Mouse (Mus musculus): ENCODE data around the gene Pitx3. TPM values are rescaled to one million over a fixed set of nuclear protein-coding genes. Genes with fewer than 3 reads are reported as not detected.

Pitx3 gene
- polyA plus RNA-seq, 1 experiment from 2014 or later: not detected

DNA sequence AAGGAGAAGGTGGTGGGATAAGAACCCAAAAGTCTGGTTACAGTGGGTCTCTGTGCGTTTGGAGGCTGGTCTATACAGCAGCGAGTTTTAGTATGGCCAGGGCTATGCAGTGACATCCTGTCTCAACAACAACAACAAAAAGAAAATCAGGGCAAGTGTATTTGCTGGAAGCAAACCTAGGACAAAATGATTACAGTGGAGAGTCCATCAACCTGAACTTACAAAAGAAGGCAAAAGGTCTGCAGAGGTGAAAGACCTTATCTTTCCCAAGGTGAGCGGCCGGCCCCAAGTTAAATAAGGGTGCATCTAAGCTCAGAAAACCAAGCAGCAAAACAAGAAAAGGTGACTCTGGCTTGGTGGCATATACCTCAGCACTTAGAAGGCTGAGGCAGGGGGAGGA is 56.5 kb downstream of the Pitx3 start:
- Histone ChIP-seq H3K4me2 (replicated peaks; ENCODE audit: low read depth) (no peak overlapping the region), H3K36me3 (ENCODE audit: control insufficient read depth, insufficient read depth) (no peaks in the 10 kb centered on the region), H3K9ac (ENCODE audit: low read depth, low read length) (no peak overlapping the region), H3K4me3 (ENCODE audit: low read depth, low read length) (no peak overlapping the region), H3K9me3 (ENCODE audit: control insufficient read depth) (no peaks in the 10 kb centered on the region), H3K27ac (ENCODE audit: low read depth, low read length) (no peak overlapping the region), H3K27me3 (replicated peaks; ENCODE audit: control insufficient read depth, insufficient read depth, low read length) (no peaks in the 10 kb centered on the region), H3K4me1 (replicated peaks; ENCODE audit: control insufficient read depth, insufficient read depth, low read length) (no peaks in the 10 kb centered on the region)
- no peak for TF ChIP-seq CTCF (IDR thresholded peaks at IDR 0.05; ENCODE audit: low read depth)
- ATAC-seq: no peak
- 75% methylated on average over 4 of the region's 4 CpGs for WGBS

DNA sequence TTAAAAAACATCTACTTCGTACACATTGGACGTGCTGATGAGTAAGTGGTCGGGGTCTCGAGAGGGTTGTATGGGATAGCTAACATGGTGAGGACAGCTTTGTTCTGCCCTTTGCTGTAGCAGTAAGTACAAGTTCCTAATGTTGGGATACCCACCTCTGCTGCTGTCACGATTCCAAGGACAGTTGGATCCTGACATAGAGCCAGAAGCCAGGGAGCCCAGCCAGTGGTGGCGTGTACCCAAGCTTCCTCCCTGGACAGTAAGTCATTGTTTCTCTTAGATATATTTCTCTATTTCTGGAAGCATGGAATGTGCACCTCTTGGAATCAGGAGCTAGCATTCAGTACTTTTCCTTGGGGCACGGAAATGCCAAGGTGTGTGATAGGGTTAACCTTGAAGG is 60.3 kb downstream of the Pitx3 start:
- WGBS: 75% methylated on average over 7 of the region's 7 CpGs
- no peak overlapping the region for H3K9ac ChIP-seq (ENCODE audit: low read depth, low read length)
- TF ChIP-seq CTCF (IDR thresholded peaks at IDR 0.05; ENCODE audit: low read depth): no peak

DNA sequence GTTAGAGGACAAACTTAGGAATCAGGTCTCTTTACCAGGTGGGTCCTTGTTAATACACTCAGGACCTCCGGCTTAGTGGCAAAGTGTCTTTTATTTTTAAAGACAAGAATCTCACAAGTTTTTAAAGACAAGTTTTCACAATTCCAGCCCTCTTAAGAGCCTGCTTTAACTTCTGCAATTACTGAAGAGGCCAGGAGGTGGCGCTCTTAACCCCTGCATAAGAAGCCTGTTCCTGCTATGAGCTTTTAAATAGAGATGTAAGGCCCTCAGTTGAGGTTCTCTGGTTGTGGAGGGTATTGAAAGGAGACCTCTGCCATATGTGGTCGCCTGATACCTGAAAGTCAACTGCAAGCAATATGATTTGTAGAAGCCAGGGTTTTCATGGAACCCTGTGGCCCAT is 61.8 kb downstream of the Pitx3 start:
- no peak for ATAC-seq
- H3K27ac ChIP-seq (ENCODE audit: low read depth, low read length): no peak overlapping the region
- no peak overlapping the region for H3K9ac ChIP-seq (ENCODE audit: low read depth, low read length)
- H3K9me3 ChIP-seq (ENCODE audit: control insufficient read depth): no peaks in the 10 kb centered on the region
- H3K27me3 ChIP-seq (replicated peaks; ENCODE audit: control insufficient read depth, insufficient read depth, low read length): no peaks in the 10 kb centered on the region
- H3K4me1 ChIP-seq (replicated peaks; ENCODE audit: control insufficient read depth, insufficient read depth, low read length): no peaks in the 10 kb centered on the region
- no peak overlapping the region for H3K4me2 ChIP-seq (replicated peaks; ENCODE audit: low read depth)
- H3K36me3 ChIP-seq (ENCODE audit: control insufficient read depth, insufficient read depth): peaks cover 40% of the 10 kb centered on the region
- H3K4me3 ChIP-seq (ENCODE audit: low read depth, low read length): no peak overlapping the region
- peak; percentile 80 for TF ChIP-seq CTCF (IDR thresholded peaks at IDR 0.05; ENCODE audit: low read depth)
- 57% methylated on average over 3 of the region's 3 CpGs for WGBS

More for the DNA sequence above, 60.3 kb downstream of the Pitx3 start:
- Histone ChIP-seq H3K4me1 (replicated peaks; ENCODE audit: control insufficient read depth, insufficient read depth, low read length) (no peaks in the 10 kb centered on the region), H3K4me2 (replicated peaks; ENCODE audit: low read depth) (no peak overlapping the region), H3K27ac (ENCODE audit: low read depth, low read length) (no peak overlapping the region), H3K27me3 (replicated peaks; ENCODE audit: control insufficient read depth, insufficient read depth, low read length) (no peaks in the 10 kb centered on the region), H3K4me3 (ENCODE audit: low read depth, low read length) (no peak overlapping the region), H3K36me3 (ENCODE audit: control insufficient read depth, insufficient read depth) (peaks cover 24% of the 10 kb centered on the region), H3K9me3 (ENCODE audit: control insufficient read depth) (no peaks in the 10 kb centered on the region)
- no peak for ATAC-seq

Other genes starting within 250 kb of the Pitx3 start
- 9.9 and 10.1 TPM in 2 replicates for gene Armh3, start 149.8 kb downstream of the Pitx3 start, polyA plus RNA-seq (2015; fragmentation: Nextera tagmentation; extraction: Ambion mirVana)
- gene Hps6, start 144.8 kb downstream of the Pitx3 start, polyA plus RNA-seq (2015; fragmentation: Nextera tagmentation; extraction: Ambion mirVana): 5.3 and 5.4 TPM in 2 replicates
- 8.3 and 8.8 TPM in 2 replicates for gene Pprc1, start 103.4 kb downstream of the Pitx3 start, polyA plus RNA-seq (2015; fragmentation: Nextera tagmentation; extraction: Ambion mirVana)
- gene Ldb1, start 103.1 kb downstream of the Pitx3 start, polyA plus RNA-seq (2015; fragmentation: Nextera tagmentation; extraction: Ambion mirVana): 31.0 and 35.5 TPM in 2 replicates
- gene Nolc1, start 72.5 kb downstream of the Pitx3 start, polyA plus RNA-seq (2015; fragmentation: Nextera tagmentation; extraction: Ambion mirVana): 22.2 and 25.1 TPM in 2 replicates
- not detected in 2 replicates for gene Elovl3, start 16.4 kb downstream of the Pitx3 start, polyA plus RNA-seq (2015; fragmentation: Nextera tagmentation; extraction: Ambion mirVana)
- gene Gbf1, start 4.2 kb upstream of the Pitx3 start, polyA plus RNA-seq (2015; fragmentation: Nextera tagmentation; extraction: Ambion mirVana): 28.0 and 32.1 TPM in 2 replicates
- gene Nfkb2, start 156.0 kb upstream of the Pitx3 start, polyA plus RNA-seq (2015; fragmentation: Nextera tagmentation; extraction: Ambion mirVana): 6.1 and 6.7 TPM in 2 replicates
- 27.1 and 30.1 TPM in 2 replicates for gene Psd, start 178.8 kb upstream of the Pitx3 start, polyA plus RNA-seq (2015; fragmentation: Nextera tagmentation; extraction: Ambion mirVana)
- 22.0 and 25.3 TPM in 2 replicates for gene Fbxl15, start 179.9 kb upstream of the Pitx3 start, polyA plus RNA-seq (2015; fragmentation: Nextera tagmentation; extraction: Ambion mirVana)
- gene Cuedc2, start 190.4 kb upstream of the Pitx3 start, polyA plus RNA-seq (2015; fragmentation: Nextera tagmentation; extraction: Ambion mirVana): 78.8 and 80.0 TPM in 2 replicates
- gene Mfsd13a, start 192.8 kb upstream of the Pitx3 start, polyA plus RNA-seq (2015; fragmentation: Nextera tagmentation; extraction: Ambion mirVana): 11.8 and 12.7 TPM in 2 replicates
- gene 2310034G01Rik, start 202.0 kb upstream of the Pitx3 start, polyA plus RNA-seq (2015; fragmentation: Nextera tagmentation; extraction: Ambion mirVana): 1.1 and 1.3 TPM in 2 replicates
- gene Actr1a, start 247.4 kb upstream of the Pitx3 start, polyA plus RNA-seq (2015; fragmentation: Nextera tagmentation; extraction: Ambion mirVana): 100 and 103 TPM in 2 replicates
- gene Sufu, start 248.6 kb upstream of the Pitx3 start, polyA plus RNA-seq (2015; fragmentation: Nextera tagmentation; extraction: Ambion mirVana): 9.0 and 9.5 TPM in 2 replicates

Data from intestine, postnatal 0 days (tissue).